Mouse (Mus musculus) heart, adult 2 months (tissue): ENCODE measurements around the gene Zfpm1. TPM values are rescaled to one million over a fixed set of nuclear protein-coding genes. Genes with fewer than 3 reads are reported as not detected.

Experiments used
- DNase-seq, 2 experiments: peaks; one replicate each; pipeline ENCODE4 v3.0.0; 2021
- H3K27ac ChIP-seq: fragments of 200-600 bp; 2 replicates; pipeline ENCODE4 v1.8.1; 2022
- H3K27me3 ChIP-seq: fragments of 200-500 bp; 2 replicates; pipeline ENCODE4 v1.6.1; 2012; ENCODE audit warnings: mild to moderate bottlenecking, low read length, inconsistent platforms, mixed read lengths; ENCODE audit not compliant: control insufficient read depth, insufficient read depth
- H3K36me3 ChIP-seq: fragments of 200-500 bp; 2 replicates; pipeline ENCODE4 v1.6.1; 2012; ENCODE audit warnings: low read length, inconsistent platforms; ENCODE audit not compliant: control insufficient read depth, insufficient read depth
- H3K4me1 ChIP-seq: fragments of 200-500 bp; 2 replicates; pipeline ENCODE4 v1.6.1; 2011; ENCODE audit warnings: low read length; ENCODE audit not compliant: control insufficient read depth, insufficient read depth
- H3K4me3 ChIP-seq: fragments of 200-600 bp; 2 replicates; pipeline ENCODE4 v1.8.1; 2022
- H3K79me2 ChIP-seq: fragments of 200-500 bp; replicated peaks from 2 replicates; pipeline ENCODE4 v1.6.1; 2012; ENCODE audit warnings: mild to moderate bottlenecking, inconsistent platforms, low read length, moderate library complexity, mixed read lengths; ENCODE audit not compliant: control insufficient read depth, insufficient read depth
- H3K9ac ChIP-seq: fragments of 200-500 bp; 2 replicates; pipeline ENCODE4 v1.6.1; 2012; ENCODE audit warnings: low read depth, mild to moderate bottlenecking, control low read depth, inconsistent platforms, low read length, mixed read lengths
- CTCF ChIP-seq: fragments of 200-600 bp; IDR thresholded peaks from 2 replicates; pipeline ENCODE4 v1.8.1; 2022; ENCODE audit warnings: antibody characterized with exemption, mild to moderate bottlenecking, moderate library complexity
- EP300 ChIP-seq: fragments of 200-500 bp; IDR thresholded peaks from 2 replicates; pipeline ENCODE4 v1.6.1; 2011; ENCODE audit warnings: low read depth, low read length, control low read depth; ENCODE audit not compliant: insufficient read depth
- POLR2A ChIP-seq: fragments of 200-500 bp; IDR thresholded peaks from 2 replicates; pipeline ENCODE4 v1.6.1; 2011; ENCODE audit warnings: mild to moderate bottlenecking, low read depth, low read length, control low read depth; ENCODE audit not compliant: insufficient read depth
- WGBS: fragments of 180-500 bp; shearing (Covaris S2); methylation state at CpG from one replicate; pipeline ENCODE4 v1.1.7; 2018; 5-methylcytosine and 5-hydroxymethylcytosine counted together
- intact Hi-C: fragments of 180-260 bp; cut with DNase I; formaldehyde crosslinking; loops from one replicate; pipeline ENCODE4 v1.15.1; 2025
- polyA plus RNA-seq: library from polyadenylated mRNA; depleted of rRNA; stranded (reverse); fragments of >200 nt; gene quantifications from 2 replicates; pipeline ENCODE4 v1.2.3, GENCODE M21; 2012
- total RNA-seq, 2 experiments: library from RNA; stranded (reverse); gene quantifications; 2 replicates each; pipeline ENCODE4 v1.2.3; 2021

The Zfpm1 gene
- total and polyA plus RNA-seq, 3 experiments: 20.9 to 24.6 (median 21.2) TPM

DNA sequence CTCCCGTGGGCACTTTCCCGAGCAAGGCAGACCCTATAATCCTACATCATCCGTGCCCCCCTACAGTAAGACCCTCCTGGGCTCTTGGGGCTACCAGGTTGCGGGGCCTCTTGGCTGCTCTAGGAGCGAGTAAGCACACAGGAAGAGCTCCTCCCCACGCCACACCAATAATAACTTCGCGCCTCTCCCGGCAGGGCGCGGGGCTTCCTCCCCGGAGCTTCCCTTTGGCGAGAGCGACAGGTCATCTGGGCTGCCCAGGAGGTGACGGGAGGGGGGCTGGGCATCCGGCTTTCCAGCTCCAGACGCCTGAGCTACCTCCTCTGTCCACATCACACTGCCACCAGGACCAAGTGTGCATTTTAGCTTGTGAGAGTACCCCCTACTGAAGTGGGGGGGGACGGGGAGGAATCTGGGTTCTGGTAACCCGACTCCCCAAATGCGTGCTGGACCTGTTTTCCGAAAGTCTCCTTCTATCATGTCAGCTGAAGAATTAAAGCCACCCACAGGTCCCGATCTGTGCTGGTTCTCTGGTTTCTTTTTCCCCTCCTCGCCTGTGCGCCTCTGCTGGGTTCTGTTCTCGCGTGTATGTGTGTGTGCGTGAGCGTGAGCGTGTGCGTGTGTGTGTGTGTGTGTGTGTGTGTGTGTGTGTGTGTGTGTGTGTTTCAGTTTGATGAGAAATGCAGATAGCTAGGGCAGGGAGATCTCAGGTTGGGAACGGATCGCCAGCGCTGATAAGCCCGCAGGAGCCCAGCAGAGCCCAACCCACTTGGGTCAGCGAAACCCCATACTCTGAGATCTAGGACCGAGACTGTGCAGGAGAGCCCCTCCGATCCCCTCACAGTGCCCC is 1.6 kb downstream of the Zfpm1 start:
- H3K4me3 ChIP-seq: peak overlapping the region; percentile 70
- intact Hi-C loops: loop anchor here (2.0 to 5.0 kb wide), 2 partner anchors 33 to 159 kb away; partner anchors contain the start of gene Mvd
- H3K27ac ChIP-seq: peak overlapping the region; percentile 91
- no peaks in the 10 kb centered on the region for H3K36me3 ChIP-seq
- 0 out of 2 replicates have a peak, but pooled peaks have one; percentile 57 for TF ChIP-seq EP300
- peak; percentile 54 for TF ChIP-seq CTCF
- peak; percentile 56 for TF ChIP-seq POLR2A
- H3K9ac ChIP-seq: peak overlapping the region; percentile 70
- peaks cover 11% of the 10 kb centered on the region for H3K4me1 ChIP-seq
- H3K27me3 ChIP-seq: no peaks in the 10 kb centered on the region
- H3K79me2 ChIP-seq: 0 out of 2 replicates have a peak, but pooled peaks cover 3% of the 10 kb centered on the region
- peak; percentile 84 to 89 for DNase-seq
- WGBS: 6% methylated on average over 37 of the region's 37 CpGs

DNA sequence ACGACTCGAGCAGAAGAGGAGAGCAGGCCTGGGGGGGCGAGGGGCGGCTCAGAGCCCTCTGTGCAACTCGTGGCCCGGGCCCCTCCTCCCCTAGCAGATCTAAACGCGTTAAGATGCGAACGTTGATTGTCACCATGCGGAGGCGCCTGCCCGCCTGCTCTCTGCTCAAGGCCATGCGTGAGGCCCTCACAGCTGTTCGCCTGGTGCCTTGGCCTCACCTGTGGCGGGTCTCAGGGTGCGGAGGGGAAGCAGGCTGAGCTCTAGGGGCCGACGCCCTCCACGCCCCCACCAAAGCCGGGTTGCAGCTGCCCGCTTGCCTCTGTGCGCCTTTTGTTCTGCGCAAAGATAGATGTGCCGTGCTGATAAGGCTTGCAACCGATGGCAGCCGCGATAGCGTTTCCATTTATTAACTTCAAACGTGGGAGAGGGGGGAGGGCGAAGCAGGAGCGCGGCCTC is 2.3 kb downstream of the Zfpm1 start:
- Histone ChIP-seq H3K4me3 (peak overlapping the region; percentile 48), H3K36me3 (no peaks in the 10 kb centered on the region), H3K27ac (peak overlapping the region; percentile 91), H3K4me1 (peaks cover 11% of the 10 kb centered on the region), H3K79me2 (0 out of 2 replicates have a peak, but pooled peaks cover 3% of the 10 kb centered on the region), H3K27me3 (no peaks in the 10 kb centered on the region), H3K9ac (peak overlapping the region; percentile 70)
- DNase-seq: peak; percentile 63 to 66
- WGBS: 29% methylated on average over 33 of the region's 33 CpGs
- TF ChIP-seq CTCF: 0 out of 2 replicates have a peak, but pooled peaks have one; percentile 20
- no peak for TF ChIP-seq EP300
- intact Hi-C loops: loop anchor here (2.0 to 5.0 kb wide), 2 partner anchors 33 to 158 kb away; partner anchors contain the start of gene Mvd

GRCm38 (mm10) chr8:122284659-122285261 is 2.8 kb downstream of the Zfpm1 start:
- Histone ChIP-seq H3K4me1 (peaks cover 11% of the 10 kb centered on the region), H3K9ac (peak overlapping the region; percentile 70), H3K79me2 (0 out of 2 replicates have a peak, but pooled peaks cover 3% of the 10 kb centered on the region), H3K36me3 (no peaks in the 10 kb centered on the region), H3K27ac (peak overlapping the region; percentile 91), H3K27me3 (no peaks in the 10 kb centered on the region), H3K4me3 (peak overlapping the region; percentile 48)
- WGBS: 21% methylated on average over 21 of the region's 21 CpGs
- no peak for TF ChIP-seq CTCF
- TF ChIP-seq POLR2A: no peak
- TF ChIP-seq EP300: no peak
- DNase-seq: peak; percentile 39 to 42
- intact Hi-C loops: loop anchor here (2.0 to 5.0 kb wide), 2 partner anchors 32 to 158 kb away; partner anchors contain the start of gene Mvd

- Histone ChIP-seq H3K4me1 (peaks cover 9% of the 10 kb centered on the region), H3K36me3 (no peaks in the 10 kb centered on the region), H3K4me3 (no peak overlapping the region), H3K79me2 (peaks cover 4% of the 10 kb centered on the region; the same call in 1 of the 2 replicates), H3K9ac (no peak overlapping the region), H3K27me3 (no peaks in the 10 kb centered on the region), H3K27ac (no peak overlapping the region)
- WGBS: 53% methylated on average over 6 of the region's 6 CpGs
- intact Hi-C loops: loop anchor here (2.0 kb wide), 1 partner anchor 31 kb away; no protein-coding TSS in a partner anchor
- DNase-seq: peak in 1 of 2 experiments; percentile 24
- TF ChIP-seq CTCF (no peak), EP300 (no peak), POLR2A (no peak)
Measured at GRCm38 (mm10) chr8:122285727-122286126, 3.8 kb downstream of the Zfpm1 start.

- Histone ChIP-seq H3K79me2 (peaks cover 7% of the 10 kb centered on the region), H3K9ac (no peak overlapping the region), H3K27me3 (no peaks in the 10 kb centered on the region), H3K27ac (no peak overlapping the region), H3K4me1 (peaks cover 9% of the 10 kb centered on the region), H3K36me3 (no peaks in the 10 kb centered on the region), H3K4me3 (no peak overlapping the region)
- TF ChIP-seq CTCF (no peak), EP300 (no peak), POLR2A (no peak)
- intact Hi-C loops: no loop called here
- DNase-seq: no peak
- 58% methylated on average over 10 of the region's 10 CpGs for WGBS
Measured at GRCm38 (mm10) chr8:122286899-122287298, 5.0 kb downstream of the Zfpm1 start.
